Mouse (Mus musculus) midbrain, embryonic 12.5 days (tissue): ENCODE measurements at regions not wholly inside any gene's neighbourhood (a gene's known extent, or its start where the extent isn't known, plus 50 kb on each side); places are given as distances from the start of the nearest gene placed in this dataset. TPM values are rescaled to one million over a fixed set of nuclear protein-coding genes. Genes with fewer than 3 reads are reported as not detected.

ENCODE experiments used
- ATAC-seq: fragments of 200-750 bp; cut with Nextera tagmentation; 2 replicates; pipeline ENCODE4 v1.8.0; 2017; ENCODE audit warnings: low read depth, moderate TSS enrichment, moderate library complexity; ENCODE audit not compliant: low FRiP score
- H3K27ac ChIP-seq: fragments of 300-500 bp; sonication (generic); replicated peaks from 2 replicates; pipeline ENCODE4 v1.5.1; 2016; ENCODE audit warnings: mild to moderate bottlenecking
- H3K27me3 ChIP-seq: fragments of 300-500 bp; sonication (generic); 2 replicates; pipeline ENCODE4 v1.6.1; 2016; ENCODE audit warnings: mild to moderate bottlenecking
- H3K36me3 ChIP-seq: fragments of 300-500 bp; sonication (generic); 2 replicates; pipeline ENCODE4 v1.6.1; 2016
- H3K4me1 ChIP-seq: fragments of 300-500 bp; sonication (generic); 2 replicates; pipeline ENCODE4 v1.6.1; 2016
- H3K4me2 ChIP-seq: fragments of 300-500 bp; sonication (generic); replicated peaks from 2 replicates; pipeline ENCODE4 v1.6.1; 2016; ENCODE audit warnings: mild to moderate bottlenecking, moderate library complexity
- H3K4me3 ChIP-seq: fragments of 300-500 bp; sonication (generic); 2 replicates; pipeline ENCODE4 v1.5.1; 2016; ENCODE audit warnings: mild to moderate bottlenecking
- H3K9ac ChIP-seq: fragments of 300-500 bp; sonication (generic); replicated peaks from 2 replicates; pipeline ENCODE4 v1.6.1; 2016; ENCODE audit warnings: mild to moderate bottlenecking, moderate library complexity
- H3K9me3 ChIP-seq: fragments of 300-500 bp; sonication (generic); 2 replicates; pipeline ENCODE4 v1.6.1; 2016; ENCODE audit warnings: mild to moderate bottlenecking
- WGBS: fragments of 180-500 bp; shearing (Covaris S2); methylation state at CpG from one replicate; pipeline ENCODE4 v1.1.7; 2016; 5-methylcytosine and 5-hydroxymethylcytosine counted together
- microRNA-seq: library from miRNA; unstranded; fragments of <30 nt; microRNA quantifications from one replicate; pipeline ENCODE4, GENCODE M21; 2017

- no peak for ATAC-seq
- Histone ChIP-seq H3K4me1 (no peaks in the 10 kb centered on the region), H3K36me3 (no peaks in the 10 kb centered on the region), H3K27ac (no peak overlapping the region), H3K9me3 (no peaks in the 10 kb centered on the region), H3K27me3 (no peaks in the 10 kb centered on the region), H3K4me3 (no peak overlapping the region), H3K9ac (no peak overlapping the region), H3K4me2 (no peak overlapping the region)
- WGBS: 86% methylated on average over 2 of the region's 2 CpGs
Measured at GRCm38 (mm10) chr10:46403883-46404282, 826.3 kb downstream of the Hace1 start.

Small RNAs in the stretch of these regions (microRNA-seq; reads per million reads assigned to microRNA genes)
- not detected for gene Gm27410
